Mouse (Mus musculus): ENCODE measurements around the gene Egln3. TPM values are rescaled to one million over a fixed set of nuclear protein-coding genes. Genes with fewer than 3 reads are reported as not detected.

Egln3 gene
- 10 to 100 TPM; 14.2 to 15.3 TPM for total RNA-seq (2021)
- long read RNA-seq, experiment 1, transcript Egln3-201 (5 exons, 2,662 nt), result major isoform, 10 of 10 reads
- long read RNA-seq, experiment 1, partial matches to known transcripts, result 0 of 10 reads
- long read RNA-seq, experiment 1, other reads (novel, unspliced or antisense), result 0 of 10 reads
- long read RNA-seq, experiment 2, transcript Egln3-201 (5 exons, 2,662 nt), result major isoform, 12 of 12 reads
- long read RNA-seq, experiment 2, partial matches to known transcripts, result 0 of 12 reads
- long read RNA-seq, experiment 2, other reads (novel, unspliced or antisense), result 0 of 12 reads

DNA sequence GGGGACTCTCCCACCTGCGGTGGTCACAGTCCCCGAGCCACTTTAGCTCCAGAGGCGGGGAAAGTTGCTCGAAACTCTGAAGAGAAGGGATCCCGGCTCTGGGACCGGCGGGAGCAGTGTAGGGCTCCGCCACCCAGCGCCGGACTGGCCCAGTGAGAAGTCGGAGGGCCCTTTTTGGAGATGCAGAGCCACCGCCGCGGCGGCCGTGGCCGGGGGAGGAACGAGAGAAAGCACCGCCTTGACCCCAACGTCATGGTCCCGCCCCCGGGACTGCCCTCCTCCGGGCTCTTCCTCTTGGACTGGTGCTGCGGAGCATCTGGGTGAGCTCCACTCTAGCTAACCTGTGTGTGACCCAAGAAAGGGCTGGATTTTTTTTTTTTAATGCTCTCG is at the start of gene Egln3:
TSS of gene Egln3 (minus strand) at position 205 of the 390 bp plus-strand sequence.
- DNase-seq, result peak; percentile 92

DNA sequence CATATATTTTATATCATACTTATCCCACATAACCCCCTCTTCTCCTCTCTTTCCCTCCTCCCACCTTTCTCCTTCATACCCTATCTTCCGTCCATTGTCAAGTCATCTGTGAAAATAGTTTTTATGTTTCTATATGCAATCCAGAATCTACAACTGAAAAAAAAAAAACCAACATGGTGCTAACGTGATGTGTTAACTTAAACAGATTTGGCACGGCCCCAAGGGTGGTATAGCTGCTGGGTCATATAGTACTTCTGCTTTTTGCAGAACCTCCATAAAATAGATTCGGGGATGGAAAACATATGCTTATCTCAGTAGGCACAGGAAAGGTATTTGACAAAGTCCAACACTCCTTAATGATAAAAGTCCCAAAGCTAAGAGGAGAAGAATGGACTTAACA is 49.8 kb upstream of the Egln3 start:
- no peak for DNase-seq

DNA sequence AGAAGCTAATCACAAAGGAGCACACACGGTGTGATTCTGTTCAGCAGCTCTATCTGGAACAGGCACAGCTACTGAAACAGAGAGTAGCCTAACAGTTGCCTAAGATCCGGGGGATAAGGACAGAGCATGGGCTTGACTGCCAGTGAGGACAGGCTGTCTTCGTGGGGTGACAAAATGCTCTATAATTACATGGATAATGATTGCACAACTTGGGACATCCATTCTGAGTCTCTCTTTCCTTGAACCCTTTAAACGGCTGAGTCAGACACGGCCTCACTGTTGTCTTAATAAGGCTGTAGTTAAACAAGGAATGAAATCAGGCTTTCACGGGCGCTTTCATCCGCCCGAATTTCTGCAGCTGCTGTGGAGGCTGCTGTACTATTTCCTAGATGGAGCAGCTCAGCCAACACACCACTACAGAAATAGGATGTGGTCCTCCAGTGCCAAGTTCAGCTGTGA is 48.3 kb upstream of the Egln3 start:
- no peak for DNase-seq

DNA sequence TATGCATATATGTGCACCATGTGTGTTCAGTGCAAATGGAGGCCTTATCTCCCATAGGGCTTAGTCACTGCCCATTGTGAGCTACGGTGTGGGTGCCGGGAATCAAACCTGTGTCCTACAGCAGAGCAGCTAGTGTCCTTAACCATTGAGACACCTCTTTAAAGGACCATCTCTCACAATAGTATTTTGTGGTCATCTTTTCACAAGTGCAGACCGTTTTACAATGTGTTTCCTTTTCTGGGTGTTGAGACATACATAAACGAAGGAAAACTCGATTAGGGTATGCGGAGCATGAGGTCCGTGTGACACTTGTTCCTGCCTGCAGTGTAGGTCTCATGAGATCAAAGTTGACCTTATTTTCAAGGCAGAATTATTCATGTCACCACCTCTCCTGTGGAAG is 44.2 kb upstream of the Egln3 start:
- DNase-seq, result no peak

DNA sequence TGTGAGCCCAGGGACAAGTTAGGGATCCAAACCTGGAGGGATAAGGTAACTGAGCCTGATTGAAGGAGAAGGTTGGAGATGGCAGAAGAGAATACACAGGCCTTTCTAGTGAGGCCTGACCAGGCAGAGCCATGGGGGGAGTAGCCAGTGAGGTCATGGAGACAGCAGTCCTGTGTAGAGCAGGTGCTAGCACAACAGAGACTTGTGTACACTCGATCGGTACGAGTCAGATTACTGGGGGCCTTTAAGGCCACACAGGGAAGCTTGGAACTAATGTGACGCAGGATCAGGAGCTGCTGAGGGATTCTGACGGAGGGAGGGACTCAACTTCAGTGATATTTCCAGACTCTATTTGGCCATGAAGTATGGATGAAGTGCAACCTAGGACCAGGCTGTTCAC is 39.5 kb upstream of the Egln3 start:
- DNase-seq, result no peak

DNA sequence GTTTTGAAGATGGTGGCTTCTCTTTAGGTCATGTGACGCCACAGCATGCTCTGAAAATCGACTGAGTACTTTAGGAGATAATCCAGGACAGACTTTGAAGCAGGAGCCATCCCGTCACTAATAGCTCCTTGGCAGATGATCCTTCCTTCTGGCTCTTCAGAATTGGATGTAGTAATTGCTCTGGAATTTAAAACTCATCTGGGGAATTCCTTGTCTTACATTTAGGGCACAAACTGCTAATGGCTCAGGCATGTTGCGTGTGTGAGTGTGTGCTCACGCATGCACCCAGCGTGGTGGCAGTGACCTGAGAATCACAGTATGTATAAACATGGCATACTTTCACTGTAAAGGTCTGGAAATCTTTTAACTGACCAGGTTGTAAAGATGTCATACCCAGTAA is 38.3 kb upstream of the Egln3 start:
- no peak for DNase-seq

DNA sequence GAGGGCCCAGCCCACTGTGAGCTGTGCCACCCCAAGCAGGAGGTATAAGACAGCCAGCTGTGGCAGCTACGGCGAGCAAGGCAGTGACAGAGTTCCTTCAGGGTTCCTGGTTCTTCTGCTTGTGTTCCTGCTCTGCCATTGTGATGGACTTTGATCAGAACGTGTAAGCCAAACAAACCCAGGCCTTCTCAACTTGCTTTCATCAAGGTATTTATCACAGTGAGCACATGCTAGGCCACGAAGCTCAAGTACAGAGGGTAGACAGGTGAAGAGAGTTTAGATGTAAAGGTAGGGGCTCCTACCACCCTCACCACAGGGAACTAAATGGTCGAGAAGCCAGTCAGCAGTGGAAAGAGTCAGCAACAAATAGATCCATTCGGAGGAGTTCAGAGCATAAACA is 30.1 kb upstream of the Egln3 start:
- no peak for DNase-seq

DNA sequence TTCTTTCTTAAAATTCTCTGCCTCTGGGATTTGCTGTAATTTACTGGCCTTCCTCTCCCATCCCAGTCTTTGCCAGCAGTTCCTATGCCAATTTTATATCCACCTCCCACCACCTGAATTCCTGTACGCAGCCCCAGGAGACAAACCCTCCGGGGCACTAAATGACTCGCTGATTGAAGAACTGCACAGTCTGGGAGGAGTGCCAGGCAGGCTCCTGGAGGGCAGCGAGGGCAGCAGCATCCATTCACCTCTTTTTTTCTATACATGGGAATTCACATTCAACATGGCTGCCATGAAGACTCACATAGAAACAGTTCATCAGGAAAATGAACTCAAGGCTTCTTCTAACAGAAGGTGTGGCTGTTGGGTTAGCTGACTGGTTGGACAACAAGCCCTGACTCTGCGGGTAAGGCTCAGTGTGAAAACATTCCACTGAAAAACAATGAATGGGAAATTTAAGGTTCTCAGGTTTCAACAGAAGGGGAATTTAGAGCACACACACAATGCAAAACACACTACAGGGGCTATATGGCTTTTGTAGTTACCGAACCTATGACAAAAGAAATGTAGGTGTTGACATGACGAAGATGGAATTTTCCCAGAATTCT is 29.4 kb upstream of the Egln3 start:
- DNase-seq, result no peak

- no peak for DNase-seq
Measured at GRCm38 (mm10) chr12:54232456-54232855, 28.8 kb upstream of the Egln3 start.

DNA sequence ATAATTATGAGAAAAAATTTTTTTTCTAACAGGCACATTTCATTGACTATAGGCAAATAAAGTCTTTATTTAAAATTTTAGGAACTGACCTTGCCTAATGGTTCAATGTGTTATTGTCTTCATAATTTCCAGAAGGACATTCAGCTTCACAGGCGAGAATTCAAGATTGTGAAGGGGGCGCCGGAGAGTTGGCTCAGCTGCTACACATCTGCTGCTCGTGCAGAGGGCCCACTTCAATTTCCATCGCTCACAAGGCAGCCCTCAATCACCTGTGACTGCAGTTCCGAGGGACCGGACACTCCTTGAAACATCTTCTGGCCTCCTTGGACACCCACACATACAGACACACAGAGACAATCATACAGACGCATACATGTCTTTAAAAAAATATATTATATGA is 23.9 kb upstream of the Egln3 start:
- DNase-seq, result no peak

GRCm38 (mm10) chr12:54226341-54226740 is 22.7 kb upstream of the Egln3 start:
- DNase-seq, result no peak

DNA sequence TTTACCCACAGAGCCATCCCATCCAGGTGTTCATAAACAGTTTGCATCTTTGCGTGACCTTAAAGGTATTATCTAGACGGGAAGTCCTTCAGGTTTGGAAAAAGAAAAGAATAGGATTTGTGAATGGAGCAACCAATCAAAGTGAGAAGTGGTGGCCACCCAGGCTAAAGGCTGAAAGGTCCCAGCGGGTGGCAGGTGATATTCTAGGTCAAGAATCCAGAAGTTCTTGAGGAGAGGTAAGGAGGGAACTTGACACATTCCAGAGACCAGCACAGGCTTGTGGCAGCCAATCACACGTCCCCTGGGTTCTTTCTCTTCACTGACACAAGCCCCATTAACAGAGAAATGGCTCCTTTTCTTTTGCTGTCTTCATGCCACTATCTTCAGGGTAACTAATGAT is 21.9 kb upstream of the Egln3 start:
- DNase-seq, result no peak

GRCm38 (mm10) chr12:54225090-54225489 is 21.4 kb upstream of the Egln3 start:
- no peak for DNase-seq

DNA sequence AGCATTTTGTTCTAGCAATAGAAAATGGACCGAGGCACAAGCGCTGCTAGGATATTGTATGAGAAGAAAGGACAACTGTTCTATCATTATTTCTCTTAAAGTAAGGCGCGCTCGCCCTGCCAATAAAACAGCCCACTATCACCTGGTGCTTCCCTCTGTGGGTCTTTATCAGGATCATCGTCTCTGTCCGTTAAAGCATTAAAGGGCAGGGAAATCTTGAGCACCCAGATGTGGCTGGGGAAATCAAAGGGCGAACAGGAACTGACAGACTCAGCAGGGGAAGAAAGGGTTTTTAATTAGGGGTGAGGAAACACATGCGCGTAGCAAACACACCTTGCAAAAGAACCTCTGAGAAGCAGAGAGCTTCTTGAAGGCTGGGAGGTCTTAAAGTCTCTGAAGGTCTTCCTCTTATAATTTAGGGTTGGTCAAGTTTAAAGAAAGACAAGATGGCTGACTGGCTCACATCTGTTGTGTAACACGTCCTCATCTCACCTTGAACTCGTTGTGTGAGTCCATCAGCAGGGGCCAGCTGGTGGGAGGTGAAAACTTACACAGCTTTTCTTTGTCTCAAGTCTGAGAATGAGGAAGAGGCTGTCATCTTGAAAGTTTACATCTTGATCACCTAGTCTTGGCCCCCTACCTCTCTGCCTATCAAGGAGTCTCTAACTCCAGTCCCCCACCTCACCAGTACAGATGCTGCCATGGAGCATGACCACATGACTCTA is 18.5 kb upstream of the Egln3 start:
- no peak for DNase-seq

GRCm38 (mm10) chr12:54216673-54217072 is 13.0 kb upstream of the Egln3 start:
- no peak for DNase-seq

- no peak for DNase-seq
Measured at GRCm38 (mm10) chr12:54214426-54214825, 10.8 kb upstream of the Egln3 start.

DNA sequence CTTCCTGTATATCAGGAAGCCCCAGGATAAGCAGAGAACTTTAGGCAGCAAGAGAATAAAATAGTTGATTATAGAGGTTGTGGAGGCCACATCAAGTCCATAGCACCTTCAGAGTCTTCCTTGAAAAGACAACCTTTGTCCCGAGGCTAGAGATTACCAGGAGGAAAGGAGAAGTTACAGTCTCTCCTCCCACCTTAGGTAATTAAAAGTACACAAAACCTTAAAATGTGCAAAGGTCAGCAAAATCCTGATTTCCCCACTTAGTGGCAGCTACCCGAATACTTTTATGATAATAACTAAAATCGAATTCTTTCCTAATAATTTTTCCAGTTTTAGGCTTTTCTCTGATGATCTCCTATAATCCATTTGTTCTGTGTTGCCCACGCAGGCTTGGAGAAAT is 10.2 kb upstream of the Egln3 start:
- no peak for DNase-seq

- DNase-seq, result no peak
Measured at GRCm38 (mm10) chr12:54213230-54213629, 9.6 kb upstream of the Egln3 start.

DNA sequence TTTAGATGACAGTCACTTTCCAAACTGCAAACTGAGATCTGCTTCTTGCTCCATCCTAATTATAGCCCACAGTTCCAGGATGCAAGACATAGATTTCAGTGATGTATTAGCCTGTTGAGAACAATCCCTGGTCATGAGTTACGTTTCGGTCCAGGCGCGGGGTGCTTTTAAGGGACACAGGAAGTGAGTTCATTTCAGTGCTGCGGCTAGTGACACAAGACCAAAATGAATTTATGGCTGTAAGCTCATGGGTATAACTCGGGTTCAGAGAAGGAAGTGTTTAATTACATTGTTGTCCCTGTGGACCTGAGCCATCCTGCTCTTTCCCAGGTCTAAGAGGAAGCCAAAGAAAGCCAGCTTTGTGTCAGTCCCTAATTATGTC is 5.5 kb upstream of the Egln3 start:
- no peak for DNase-seq

DNA sequence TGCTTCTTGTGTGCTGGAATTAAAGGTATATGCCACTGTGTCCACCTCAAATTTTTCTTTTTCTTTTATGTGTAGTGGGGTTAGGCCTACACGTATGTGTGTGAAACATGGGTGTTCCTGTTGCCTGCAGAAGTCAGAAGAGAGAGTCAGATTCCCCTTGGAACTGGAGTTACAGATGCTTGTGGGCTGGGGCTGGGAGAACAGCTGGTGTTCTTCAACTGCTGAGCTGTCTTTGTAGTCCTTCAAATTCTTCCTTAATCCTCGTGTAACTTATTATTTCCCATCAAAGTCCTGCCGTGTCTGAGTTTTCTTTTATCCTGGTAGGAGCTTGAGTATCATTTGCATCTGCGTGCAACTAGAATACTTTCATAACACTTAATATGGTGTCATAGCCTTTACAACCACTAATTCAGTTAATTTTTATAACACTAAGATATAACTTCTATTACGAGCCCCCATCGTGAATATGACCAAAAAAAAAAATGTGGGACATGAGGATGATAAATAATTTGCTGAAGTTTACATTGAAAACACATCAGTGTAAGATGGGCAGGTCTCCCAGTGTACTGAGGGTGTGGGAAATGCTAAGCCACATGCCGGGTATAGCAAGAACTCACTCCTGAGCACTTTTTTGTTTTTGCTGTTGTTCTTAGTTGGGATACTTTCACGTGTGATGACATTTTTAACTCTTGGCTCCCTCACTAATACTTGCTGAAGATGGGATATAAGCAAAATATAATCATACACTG is 4.9 kb upstream of the Egln3 start:
- DNase-seq, result no peak

GRCm38 (mm10) chr12:54205731-54206130 is 2.1 kb upstream of the Egln3 start:
- DNase-seq, result no peak

DNA sequence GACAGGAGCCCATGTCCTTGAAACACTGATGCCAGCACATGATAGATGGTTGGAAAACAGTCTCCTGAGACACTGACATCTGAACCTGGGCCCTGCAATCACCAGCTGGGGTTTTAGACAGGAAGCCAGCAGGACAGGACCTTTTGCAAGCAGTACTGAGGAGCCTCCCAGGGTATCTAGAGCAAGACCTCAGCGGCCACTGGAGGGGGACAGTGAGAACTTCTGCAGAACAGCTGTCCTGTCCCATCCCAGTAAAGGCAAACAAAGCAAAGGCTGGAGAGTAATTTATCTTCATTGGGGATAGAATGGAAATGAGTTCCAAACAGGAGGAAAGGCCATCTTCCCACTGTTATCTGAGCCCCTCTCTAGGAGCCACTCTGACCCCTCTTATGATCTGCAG is 1.5 kb upstream of the Egln3 start:
- DNase-seq, result peak; percentile 62
